In genomic region chr14:55076224-55076623, GRCm38 (mm10) we compare ENCODE assay signal across 11 mouse cellular contexts. TPM values are rescaled to one million over a fixed set of nuclear protein-coding genes. Genes with fewer than 3 reads are reported as not detected.
DNase-seq lines count a peak whose midpoint lies in the region; ATAC-seq and TF ChIP-seq lines count a peak whose summit lies in the region.
"Had no signal": no experiment of that assay in that cellular context is flagged by ENCODE, and none has a peak within 500 bp of the region (broad histone marks: within the 10 kb centered on the region; RNA-seq: fewer than 3 reads in every experiment).

No protein-coding gene starts in this region.

- H3K36me3 ChIP-seq in heart, embryonic 13.5 days: 0 out of 2 replicates have a peak, but pooled peaks cover 5% of the 10 kb centered on the region
- peaks cover 18% of the 10 kb centered on the region; the same call in 1 of the 2 replicates for H3K36me3 ChIP-seq in heart, embryonic 10.5 days
- peaks cover 38% of the 10 kb centered on the region for H3K36me3 ChIP-seq in midbrain, embryonic 14.5 days (ENCODE audit: control insufficient read depth, insufficient read depth, low read length)
- peaks cover 6% of the 10 kb centered on the region for H3K36me3 ChIP-seq in midbrain, embryonic 11.5 days (ENCODE audit: control insufficient read depth, insufficient read depth, low read length)
- no peaks in the 10 kb centered on the region for H3K36me3 ChIP-seq in kidney, adult 2 months (ENCODE audit: control insufficient read depth, insufficient read depth, low read length)

- 0 out of 2 replicates have a peak overlapping the region, but pooled peaks have one; percentile 14 for H3K4me2 ChIP-seq in heart, embryonic 13.5 days
- H3K4me2 ChIP-seq in midbrain, embryonic 14.5 days (ENCODE audit: low read length): no peak overlapping the region
- H3K4me2 ChIP-seq in midbrain, embryonic 11.5 days: no peak overlapping the region

- H3K4me1 ChIP-seq in heart, embryonic 13.5 days: peaks cover 44% of the 10 kb centered on the region
- H3K4me1 ChIP-seq in heart, embryonic 10.5 days: peaks cover 48% of the 10 kb centered on the region
- H3K4me1 ChIP-seq in midbrain, embryonic 14.5 days (ENCODE audit: control insufficient read depth, insufficient read depth, low read length): peaks cover 31% of the 10 kb centered on the region
- peaks cover 34% of the 10 kb centered on the region for H3K4me1 ChIP-seq in midbrain, embryonic 11.5 days (ENCODE audit: control insufficient read depth, insufficient read depth, low read length)
- no peaks in the 10 kb centered on the region for H3K4me1 ChIP-seq in kidney, adult 2 months (ENCODE audit: control insufficient read depth, insufficient read depth, low read length)

- 36% methylated on average over 6 of the region's 6 CpGs for WGBS in heart, embryonic 13.5 days
- 53% methylated on average over 6 of the region's 6 CpGs for WGBS in heart, embryonic 10.5 days
- 59% methylated on average over 6 of the region's 6 CpGs for WGBS in midbrain, embryonic 14.5 days
- WGBS in midbrain, embryonic 11.5 days: 65% methylated on average over 6 of the region's 6 CpGs
- 51% methylated on average over 6 of the region's 6 CpGs for WGBS in kidney, adult 2 months

- no peaks in the 10 kb centered on the region for H3K9me3 ChIP-seq in heart, embryonic 13.5 days
- H3K9me3 ChIP-seq in heart, embryonic 10.5 days: no peaks in the 10 kb centered on the region
- no peaks in the 10 kb centered on the region for H3K9me3 ChIP-seq in midbrain, embryonic 14.5 days (ENCODE audit: control insufficient read depth, low read length)
- no peaks in the 10 kb centered on the region for H3K9me3 ChIP-seq in midbrain, embryonic 11.5 days (ENCODE audit: control insufficient read depth, low read length)
- H3K9me3 ChIP-seq: megakaryocyte, embryonic 14.5 days had no signal

- H3K27ac ChIP-seq in heart, embryonic 13.5 days (replicated peaks): no peak overlapping the region
- H3K27ac ChIP-seq in heart, embryonic 10.5 days: no peak overlapping the region
- peak overlapping the region; percentile 26 for H3K27ac ChIP-seq in midbrain, embryonic 14.5 days (replicated peaks; ENCODE audit: low read depth, low read length)
- no peak overlapping the region for H3K27ac ChIP-seq in midbrain, embryonic 11.5 days (ENCODE audit: low read depth, low read length)
- no peak overlapping the region for H3K27ac ChIP-seq in kidney, adult 2 months (ENCODE audit: insufficient read depth, low read depth, low read length)

- no peak overlapping the region for H3K9ac ChIP-seq in heart, embryonic 13.5 days
- H3K9ac ChIP-seq in midbrain, embryonic 14.5 days (replicated peaks; ENCODE audit: low read length): no peak overlapping the region
- H3K9ac ChIP-seq in midbrain, embryonic 11.5 days (ENCODE audit: low read length): no peak overlapping the region

- TF ChIP-seq CTCF in kidney, adult 2 months (conservative IDR thresholded peaks at IDR 0.05; ENCODE audit: insufficient read depth, insufficient read length, low read depth, low read length): no peak

- no peak for ATAC-seq in heart, embryonic 13.5 days (ENCODE audit: extremely low read depth, insufficient number of reproducible peaks, low FRiP score, low TSS enrichment)
- no peak for ATAC-seq in midbrain, embryonic 14.5 days (ENCODE audit: low FRiP score, low TSS enrichment)
- ATAC-seq in midbrain, embryonic 11.5 days (ENCODE audit: low FRiP score): no peak

- no peak for DNase-seq in heart, embryonic 10.5 days (ENCODE audit: low spot score)
- no peak for DNase-seq in midbrain, embryonic 14.5 days
- no peak for DNase-seq in midbrain, embryonic 11.5 days (ENCODE audit: low spot score, missing footprints)
- DNase-seq in frontal cortex, postnatal 36 days (ENCODE audit: low spot score in 2 of 2): peak; percentile 79 to 80
- peak; percentile 62 to 72 for DNase-seq in right cerebral cortex, postnatal 36 days (ENCODE audit: low spot score in 2 of 2)
- no peak for DNase-seq in embryo, embryonic 10.5 days (ENCODE audit: low spot score)
- DNase-seq in kidney, adult 2 months: no peak
- DNase-seq: adrenal gland, postnatal 25 days; thymus, postnatal 14 days had no signal

- H3K4me3 ChIP-seq in heart, embryonic 13.5 days: no peak overlapping the region
- H3K4me3 ChIP-seq in heart, embryonic 10.5 days: no peak overlapping the region
- no peak overlapping the region for H3K4me3 ChIP-seq in midbrain, embryonic 14.5 days (replicated peaks; ENCODE audit: low read depth, low read length)
- no peak overlapping the region for H3K4me3 ChIP-seq in midbrain, embryonic 11.5 days (ENCODE audit: low read depth, low read length)
- no peak overlapping the region for H3K4me3 ChIP-seq in kidney, adult 2 months (ENCODE audit: insufficient read depth, low read depth, low read length)
- H3K4me3 ChIP-seq: megakaryocyte, embryonic 14.5 days had no signal

- TF ChIP-seq POLR2A in kidney, adult 2 months (IDR thresholded peaks at IDR 0.05; ENCODE audit: low read depth, low read length): no peak

- H3K27me3 ChIP-seq in heart, embryonic 13.5 days (replicated peaks): peaks cover 76% of the 10 kb centered on the region
- peaks cover 78% of the 10 kb centered on the region for H3K27me3 ChIP-seq in heart, embryonic 10.5 days (ENCODE audit: insufficient read depth, poor library complexity, severe bottlenecking)
- no peaks in the 10 kb centered on the region for H3K27me3 ChIP-seq in midbrain, embryonic 14.5 days (ENCODE audit: control insufficient read depth, insufficient read depth, low read length)
- H3K27me3 ChIP-seq in midbrain, embryonic 11.5 days (ENCODE audit: control insufficient read depth, insufficient read depth, low read length): peaks cover 5% of the 10 kb centered on the region
- H3K27me3 ChIP-seq in kidney, adult 2 months (replicated peaks; ENCODE audit: control insufficient read depth, insufficient read depth, low read length): no peaks in the 10 kb centered on the region

RNA-seq across cellular contexts. Expression of gene Zfhx2, which starts 15.9 kb away (rescaled TPM):
- polyA plus RNA-seq in heart, embryonic 13.5 days (2015; fragmentation: Nextera tagmentation; extraction: Ambion mirVana): 3.0 and 3.2 TPM in 2 replicates
- 3.8 and 4.2 TPM in 2 replicates for polyA plus RNA-seq in heart, embryonic 10.5 days (2016; fragmentation: Nextera tagmentation; extraction: Ambion mirVana)
- polyA plus RNA-seq in midbrain, embryonic 14.5 days (2014; fragmentation: Nextera tagmentation; extraction: Ambion mirVana): 24.9 and 28.4 TPM in 2 replicates
- polyA plus RNA-seq in midbrain, embryonic 11.5 days (2014; fragmentation: Nextera tagmentation; extraction: Ambion mirVana): 11.3 and 11.5 TPM in 2 replicates
- 2.1 TPM in 2 replicates for polyA plus RNA-seq in kidney, adult 2 months (2012; rRNA removed)

RNA-seq across cellular contexts. Expression of gene Thtpa, which starts 18.4 kb away (rescaled TPM):
- 13.8 and 15.9 TPM in 2 replicates for polyA plus RNA-seq in heart, embryonic 13.5 days (2015; fragmentation: Nextera tagmentation; extraction: Ambion mirVana)
- 16.1 and 16.4 TPM in 2 replicates for polyA plus RNA-seq in heart, embryonic 10.5 days (2016; fragmentation: Nextera tagmentation; extraction: Ambion mirVana)
- 27.9 and 33.7 TPM in 2 replicates for polyA plus RNA-seq in midbrain, embryonic 14.5 days (2014; fragmentation: Nextera tagmentation; extraction: Ambion mirVana)
- 22.0 and 22.7 TPM in 2 replicates for polyA plus RNA-seq in midbrain, embryonic 11.5 days (2014; fragmentation: Nextera tagmentation; extraction: Ambion mirVana)
- 12.1 and 13.8 TPM in 2 replicates for polyA plus RNA-seq in kidney, adult 2 months (2012; rRNA removed)

RNA-seq across cellular contexts. Expression of gene Ap1g2, which starts 30.2 kb away (rescaled TPM):
- polyA plus RNA-seq in heart, embryonic 13.5 days (2015; fragmentation: Nextera tagmentation; extraction: Ambion mirVana): 7.4 and 7.9 TPM in 2 replicates
- polyA plus RNA-seq in heart, embryonic 10.5 days (2016; fragmentation: Nextera tagmentation; extraction: Ambion mirVana): 15.6 and 18.9 TPM in 2 replicates
- polyA plus RNA-seq in midbrain, embryonic 14.5 days (2014; fragmentation: Nextera tagmentation; extraction: Ambion mirVana): 6.8 and 7.6 TPM in 2 replicates
- 9.5 and 10.1 TPM in 2 replicates for polyA plus RNA-seq in midbrain, embryonic 11.5 days (2014; fragmentation: Nextera tagmentation; extraction: Ambion mirVana)
- polyA plus RNA-seq in kidney, adult 2 months (2012; rRNA removed): 28.2 and 29.6 TPM in 2 replicates

RNA-seq across cellular contexts. Expression of gene Jph4, which starts 40.5 kb away (rescaled TPM):
- 0.31 and 0.32 TPM in 2 replicates for polyA plus RNA-seq in heart, embryonic 13.5 days (2015; fragmentation: Nextera tagmentation; extraction: Ambion mirVana)
- 0.06 and 0.18 TPM in 2 replicates for polyA plus RNA-seq in heart, embryonic 10.5 days (2016; fragmentation: Nextera tagmentation; extraction: Ambion mirVana)
- 31.1 and 38.9 TPM in 2 replicates for polyA plus RNA-seq in midbrain, embryonic 14.5 days (2014; fragmentation: Nextera tagmentation; extraction: Ambion mirVana)
- polyA plus RNA-seq in midbrain, embryonic 11.5 days (2014; fragmentation: Nextera tagmentation; extraction: Ambion mirVana): 2.2 and 2.8 TPM in 2 replicates
- polyA plus RNA-seq in kidney, adult 2 months (2012; rRNA removed): 0.19 and 0.25 TPM in 2 replicates

Comparison
In these comparisons a context has a peak if more than half of its experiments do, and no peak if none do; other contexts are left out.
1. DNase-seq: peak in frontal cortex, postnatal 36 days (2 of 2) and right cerebral cortex, postnatal 36 days (2 of 2); none in heart, embryonic 10.5 days (single experiment), midbrain, embryonic 14.5 days (single experiment), midbrain, embryonic 11.5 days (single experiment), embryo, embryonic 10.5 days (single experiment) and kidney, adult 2 months (single experiment).